ENCODE assay signal across 22 mouse cellular contexts in the genomic region with DNA sequence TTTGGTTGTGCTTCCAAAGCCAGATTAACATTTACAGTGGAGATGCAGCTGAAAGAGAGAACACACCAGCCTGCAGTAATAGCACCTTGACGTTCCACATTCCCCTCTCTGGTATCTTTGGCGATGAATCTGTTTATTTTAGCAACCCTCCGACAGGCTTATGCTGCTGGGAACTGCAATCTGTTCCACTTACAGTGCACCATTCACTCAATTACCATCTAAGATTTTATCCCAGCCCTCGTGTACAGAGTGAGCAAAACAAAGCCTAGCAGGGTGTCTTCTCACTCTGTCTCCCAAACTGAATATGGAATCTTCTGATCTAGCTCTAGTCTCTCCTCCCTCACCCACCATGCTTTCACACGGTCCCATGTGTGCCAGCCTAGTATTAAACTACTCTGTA. TPM values are rescaled to one million over a fixed set of nuclear protein-coding genes. Genes with fewer than 3 reads are reported as not detected.
A peak's percentile ranks its signal among the peaks of the same experiment; 100 is the strongest.
DNase-seq lines count a peak whose midpoint lies in the region; ATAC-seq and TF ChIP-seq lines count a peak whose summit lies in the region.
"Had no signal": no experiment of that assay in that cellular context is flagged by ENCODE, and none has a peak within 500 bp of the region (broad histone marks: within the 10 kb centered on the region; RNA-seq: fewer than 3 reads in every experiment).

No protein-coding gene starts in this region.

- peaks cover 10% of the 10 kb centered on the region for H3K36me3 ChIP-seq in hindbrain, embryonic 13.5 days
- H3K36me3 ChIP-seq in hindbrain, embryonic 16.5 days (ENCODE audit: control insufficient read depth, insufficient read depth, low read length) = no peaks in the 10 kb centered on the region
- H3K36me3 ChIP-seq in midbrain, embryonic 16.5 days (ENCODE audit: control insufficient read depth, insufficient read depth, low read length) = no peaks in the 10 kb centered on the region
- H3K36me3 ChIP-seq in midbrain, embryonic 10.5 days = peaks cover 17% of the 10 kb centered on the region; the same call in 1 of the 2 replicates
- H3K36me3 ChIP-seq in forebrain, postnatal 0 days (ENCODE audit: insufficient read depth) = no peaks in the 10 kb centered on the region
- no peaks in the 10 kb centered on the region for H3K36me3 ChIP-seq in liver, postnatal 0 days (replicated peaks; ENCODE audit: insufficient read depth, low read length)
- H3K36me3 ChIP-seq: heart, embryonic 15.5 days had no signal

- H3K4me1 ChIP-seq in hindbrain, embryonic 13.5 days (replicated peaks) = peaks cover 43% of the 10 kb centered on the region
- peaks cover 18% of the 10 kb centered on the region for H3K4me1 ChIP-seq in hindbrain, embryonic 16.5 days (ENCODE audit: control insufficient read depth, insufficient read depth, low read depth, low read length)
- peaks cover 16% of the 10 kb centered on the region for H3K4me1 ChIP-seq in midbrain, embryonic 16.5 days (ENCODE audit: control insufficient read depth, insufficient read depth, low read length)
- peaks cover 15% of the 10 kb centered on the region for H3K4me1 ChIP-seq in midbrain, embryonic 10.5 days
- H3K4me1 ChIP-seq in forebrain, postnatal 0 days (ENCODE audit: insufficient read depth) = peaks cover 14% of the 10 kb centered on the region; the same call in 1 of the 2 replicates
- no peaks in the 10 kb centered on the region for H3K4me1 ChIP-seq in liver, postnatal 0 days (ENCODE audit: insufficient read depth)
- H3K4me1 ChIP-seq: liver, embryonic 12.5 days had no signal

- no peak overlapping the region for H3K4me3 ChIP-seq in hindbrain, embryonic 13.5 days
- H3K4me3 ChIP-seq in hindbrain, embryonic 16.5 days (ENCODE audit: low read length) = no peak overlapping the region
- no peak overlapping the region for H3K4me3 ChIP-seq in midbrain, embryonic 16.5 days (ENCODE audit: low read depth, low read length)
- H3K4me3 ChIP-seq in midbrain, embryonic 10.5 days = no peak overlapping the region
- H3K4me3 ChIP-seq in forebrain, postnatal 0 days (ENCODE audit: low read depth, low read length) = no peak overlapping the region
- no peak overlapping the region for H3K4me3 ChIP-seq in liver, postnatal 0 days (ENCODE audit: low read depth, low read length)
- H3K4me3 ChIP-seq: embryonic facial prominence, embryonic 13.5 days; heart, adult 2 months; heart, embryonic 15.5 days; liver, embryonic 12.5 days had no signal

- 61% methylated on average over 5 of the region's 5 CpGs for WGBS in hindbrain, embryonic 13.5 days
- 53% methylated on average over 5 of the region's 5 CpGs for WGBS in hindbrain, embryonic 16.5 days
- WGBS in midbrain, embryonic 16.5 days = 54% methylated on average over 5 of the region's 5 CpGs
- 86% methylated on average over 5 of the region's 5 CpGs for WGBS in midbrain, embryonic 10.5 days
- WGBS in forebrain, postnatal 0 days = 38% methylated on average over 5 of the region's 5 CpGs
- WGBS in liver, postnatal 0 days (ENCODE audit: insufficient replicate concordance) = 61% methylated on average over 5 of the region's 5 CpGs

- TF ChIP-seq CTCF in forebrain, postnatal 0 days (IDR thresholded peaks at IDR 0.05; ENCODE audit: low read depth) = no peak
- no peak for TF ChIP-seq CTCF in liver, postnatal 0 days (IDR thresholded peaks at IDR 0.05; ENCODE audit: low read depth)

- no peak for ATAC-seq in hindbrain, embryonic 13.5 days (ENCODE audit: low FRiP score)
- ATAC-seq in hindbrain, embryonic 16.5 days = no peak
- no peak for ATAC-seq in midbrain, embryonic 16.5 days
- peak; percentile 87 for ATAC-seq in forebrain, postnatal 0 days
- ATAC-seq in liver, postnatal 0 days = no peak
- ATAC-seq: liver, embryonic 12.5 days; lung, postnatal 0 days; Patski had no signal

- TF ChIP-seq EP300 in liver, postnatal 0 days (IDR thresholded peaks at IDR 0.05; ENCODE audit: low read depth) = no peak

- peak overlapping the region; percentile 48; the same call in 1 of the 2 replicates for H3K27ac ChIP-seq in hindbrain, embryonic 13.5 days
- H3K27ac ChIP-seq in hindbrain, embryonic 16.5 days (ENCODE audit: low read depth, low read length) = no peak overlapping the region
- H3K27ac ChIP-seq in midbrain, embryonic 16.5 days (ENCODE audit: low read length) = peak overlapping the region; percentile 48; the same call in 1 of the 2 replicates
- H3K27ac ChIP-seq in midbrain, embryonic 10.5 days (replicated peaks) = no peak overlapping the region
- no peak overlapping the region for H3K27ac ChIP-seq in forebrain, postnatal 0 days (ENCODE audit: low read depth, low read length)
- H3K27ac ChIP-seq in liver, postnatal 0 days (ENCODE audit: low read depth) = no peak overlapping the region
- H3K27ac ChIP-seq: embryonic facial prominence, embryonic 13.5 days; heart, adult 2 months; heart, embryonic 15.5 days; liver, embryonic 12.5 days had no signal

- no peaks in the 10 kb centered on the region for H3K9me3 ChIP-seq in hindbrain, embryonic 13.5 days
- H3K9me3 ChIP-seq in hindbrain, embryonic 16.5 days (ENCODE audit: control insufficient read depth, low read length) = no peaks in the 10 kb centered on the region
- H3K9me3 ChIP-seq in midbrain, embryonic 16.5 days (replicated peaks; ENCODE audit: control insufficient read depth, low read length, poor library complexity, severe bottlenecking) = no peaks in the 10 kb centered on the region
- no peaks in the 10 kb centered on the region for H3K9me3 ChIP-seq in midbrain, embryonic 10.5 days (replicated peaks)
- no peaks in the 10 kb centered on the region for H3K9me3 ChIP-seq in forebrain, postnatal 0 days (ENCODE audit: low read length)
- no peaks in the 10 kb centered on the region for H3K9me3 ChIP-seq in liver, postnatal 0 days (ENCODE audit: low read length)
- H3K9me3 ChIP-seq: embryonic facial prominence, embryonic 13.5 days; heart, embryonic 15.5 days; liver, embryonic 12.5 days had no signal

- H3K27me3 ChIP-seq in hindbrain, embryonic 13.5 days = no peaks in the 10 kb centered on the region
- H3K27me3 ChIP-seq in hindbrain, embryonic 16.5 days (replicated peaks; ENCODE audit: control insufficient read depth, insufficient read depth, low read length) = no peaks in the 10 kb centered on the region
- H3K27me3 ChIP-seq in midbrain, embryonic 16.5 days (ENCODE audit: control insufficient read depth, insufficient read depth, low read depth, low read length) = no peaks in the 10 kb centered on the region
- no peaks in the 10 kb centered on the region for H3K27me3 ChIP-seq in midbrain, embryonic 10.5 days (ENCODE audit: low read depth, poor library complexity, severe bottlenecking)
- H3K27me3 ChIP-seq in forebrain, postnatal 0 days (ENCODE audit: insufficient read depth, low read length) = no peaks in the 10 kb centered on the region
- H3K27me3 ChIP-seq in liver, postnatal 0 days (ENCODE audit: insufficient read depth, low read length) = no peaks in the 10 kb centered on the region
- H3K27me3 ChIP-seq: embryonic facial prominence, embryonic 13.5 days; heart, embryonic 15.5 days; liver, embryonic 12.5 days; Patski had no signal

- no peak overlapping the region for H3K4me2 ChIP-seq in hindbrain, embryonic 13.5 days
- H3K4me2 ChIP-seq in hindbrain, embryonic 16.5 days (ENCODE audit: low read length) = no peak overlapping the region
- no peak overlapping the region for H3K4me2 ChIP-seq in midbrain, embryonic 16.5 days (ENCODE audit: low read length)
- no peak overlapping the region for H3K4me2 ChIP-seq in forebrain, postnatal 0 days (ENCODE audit: low read depth)
- H3K4me2 ChIP-seq in liver, postnatal 0 days (ENCODE audit: low read depth, low read length) = no peak overlapping the region
- H3K4me2 ChIP-seq: embryonic facial prominence, embryonic 13.5 days; heart, embryonic 15.5 days; liver, embryonic 12.5 days had no signal

- no peak overlapping the region for H3K9ac ChIP-seq in hindbrain, embryonic 13.5 days
- no peak overlapping the region for H3K9ac ChIP-seq in hindbrain, embryonic 16.5 days (ENCODE audit: low read depth, low read length)
- H3K9ac ChIP-seq in midbrain, embryonic 16.5 days (ENCODE audit: low read depth, low read length) = no peak overlapping the region
- H3K9ac ChIP-seq in forebrain, postnatal 0 days = no peak overlapping the region
- H3K9ac ChIP-seq in liver, postnatal 0 days (replicated peaks) = no peak overlapping the region
- H3K9ac ChIP-seq: heart, embryonic 15.5 days; liver, embryonic 12.5 days had no signal

- DNase-seq in midbrain, embryonic 10.5 days (ENCODE audit: low spot score) = no peak
- DNase-seq in forebrain, postnatal 0 days = peak; percentile 77
- DNase-seq in right cerebral cortex, postnatal 10 days (ENCODE audit: low spot score in 2 of 2) = peak; percentile 49 to 81
- DNase-seq in liver, postnatal 0 days = no peak
- no peak for DNase-seq in gastrocnemius, adult 18-20 months (ENCODE audit: low spot score)
- DNase-seq: cerebellum, adult 9-10 months; gastrocnemius, postnatal 14 days; heart, adult 2 months; thymus, postnatal 36 days had no signal

RNA-seq across cellular contexts. Expression of gene Vstm2l, which starts 36.5 kb away (rescaled TPM):
- polyA plus RNA-seq in hindbrain, embryonic 13.5 days (2015; fragmentation: Nextera tagmentation; extraction: Ambion mirVana) = 16.9 and 21.6 TPM in 2 replicates
- 9.5 and 20.7 TPM in 2 replicates for polyA plus RNA-seq in hindbrain, embryonic 16.5 days (2015; fragmentation: Nextera tagmentation; extraction: Ambion mirVana)
- 19.6 and 26.6 TPM in 2 replicates for polyA plus RNA-seq in midbrain, embryonic 16.5 days (2015; fragmentation: Nextera tagmentation; extraction: Ambion mirVana)
- polyA plus RNA-seq in midbrain, embryonic 10.5 days (2016; fragmentation: Nextera tagmentation; extraction: Ambion mirVana) = 0.53 and 1.4 TPM in 2 replicates
- total RNA-seq in forebrain, postnatal 0 days (2014; rRNA removed) = 90.0 and 113 TPM in 2 replicates
- 21.5 and 25.9 TPM in 2 replicates for polyA plus RNA-seq in forebrain, postnatal 0 days (2015; fragmentation: Nextera tagmentation; extraction: Ambion mirVana)
- not detected in 2 replicates for polyA plus RNA-seq in liver, postnatal 0 days (2015; fragmentation: Nextera tagmentation; extraction: Ambion mirVana)
- total RNA-seq in gastrocnemius, adult 18-20 months (2021) = not detected
- total RNA-seq: gastrocnemius, postnatal 14 days; heart, adult 2 months; hematopoietic stem cell, adult 5-6 weeks; megakaryocyte progenitor cell, adult 5-6 weeks; neutrophil, adult 5-6 weeks had no signal
- polyA plus RNA-seq: C2C12; heart, embryonic 15.5 days; limb, embryonic 11.5 days; liver, embryonic 12.5 days; lung, postnatal 0 days; Patski had no signal

Comparison
In these comparisons a context has a peak if more than half of its experiments do, and no peak if none do; other contexts are left out.
1. H3K27ac ChIP-seq: peak in hindbrain, embryonic 13.5 days (single experiment) and midbrain, embryonic 16.5 days (single experiment); none in hindbrain, embryonic 16.5 days (single experiment), midbrain, embryonic 10.5 days (single experiment), forebrain, postnatal 0 days (single experiment) and liver, postnatal 0 days (single experiment).
2. DNase-seq: peak in forebrain, postnatal 0 days (single experiment) and right cerebral cortex, postnatal 10 days (2 of 2); none in midbrain, embryonic 10.5 days (single experiment), liver, postnatal 0 days (single experiment) and gastrocnemius, adult 18-20 months (single experiment).